Mouse (Mus musculus) intestine, embryonic 14.5 days (tissue): Measurements from ENCODE around the gene Mrpl48. TPM values are rescaled to one million over a fixed set of nuclear protein-coding genes. Genes with fewer than 3 reads are reported as not detected.

Source experiments
- ATAC-seq: fragments of 200-750 bp; cut with Nextera tagmentation; replicated peaks from 2 replicates; pipeline ENCODE4 v1.8.0; 2017; ENCODE audit warnings: low read depth, moderate number of reproducible peaks, moderate TSS enrichment, moderate library complexity; ENCODE audit not compliant: low FRiP score, low TSS enrichment
- DNase-seq: peaks from one replicate; pipeline ENCODE4 v3.0.0-alpha.2; 2018; ENCODE audit warnings: low spot score
- H3K27ac ChIP-seq: fragments of 300-500 bp; sonication (generic); 2 replicates; pipeline ENCODE4 v1.5.1; 2014; ENCODE audit warnings: low read depth, mild to moderate bottlenecking, control low read depth
- H3K27me3 ChIP-seq: fragments of 300-500 bp; sonication (generic); replicated peaks from 2 replicates; pipeline ENCODE4 v1.6.1; 2014; ENCODE audit warnings: low read length, control low read depth; ENCODE audit not compliant: control insufficient read depth, insufficient read depth
- H3K36me3 ChIP-seq: fragments of 300-500 bp; sonication (generic); 2 replicates; pipeline ENCODE4 v1.6.1; 2014; ENCODE audit warnings: low read length, control low read depth; ENCODE audit not compliant: control insufficient read depth, insufficient read depth
- H3K4me1 ChIP-seq: fragments of 300-500 bp; sonication (generic); replicated peaks from 2 replicates; pipeline ENCODE4 v1.6.1; 2014; ENCODE audit warnings: low read length, control low read depth, mixed read lengths; ENCODE audit not compliant: control insufficient read depth, insufficient read depth
- H3K4me2 ChIP-seq: fragments of 300-500 bp; sonication (generic); 2 replicates; pipeline ENCODE4 v1.6.1; 2014; ENCODE audit warnings: low read length
- H3K4me3 ChIP-seq: fragments of 300-500 bp; sonication (generic); 2 replicates; pipeline ENCODE4 v1.5.1; 2014; ENCODE audit warnings: low read depth, low read length, control low read depth, mixed read lengths
- H3K9ac ChIP-seq: fragments of 300-500 bp; sonication (generic); 2 replicates; pipeline ENCODE4 v1.6.1; 2014; ENCODE audit warnings: mild to moderate bottlenecking, low read length
- H3K9me3 ChIP-seq: fragments of 300-500 bp; sonication (generic); 2 replicates; pipeline ENCODE4 v1.6.1; 2016; ENCODE audit warnings: low read length, control low read depth; ENCODE audit not compliant: control insufficient read depth
- WGBS: fragments of 180-500 bp; shearing (Covaris S2); extraction: QIAGEN DNeasy Blood & Tissue Kit; methylation state at CpG from one replicate; pipeline ENCODE4 v1.1.7; 2014; 5-methylcytosine and 5-hydroxymethylcytosine counted together
- polyA plus RNA-seq: library from polyadenylated mRNA; unstranded; fragments of >200 nt; fragmentation: Nextera tagmentation; extraction: Ambion mirVana; gene quantifications from 2 replicates; pipeline ENCODE4 v1.2.1, GENCODE M21; 2014

Mrpl48 gene
- polyA plus RNA-seq = 89.4 and 94.6 TPM in 2 replicates

- peaks cover 18% of the 10 kb centered on the region for H3K4me1 ChIP-seq
- H3K4me3 ChIP-seq = peak within 1 kb of the TSS; percentile 100
- no peaks in the 10 kb centered on the region for H3K36me3 ChIP-seq
- no peaks in the 10 kb centered on the region for H3K27me3 ChIP-seq
- ATAC-seq = peak; percentile 28
- under 1% methylated on average over 42 of the region's 43 CpGs for WGBS
- H3K9ac ChIP-seq = peak within 1 kb of the TSS; percentile 99
- H3K27ac ChIP-seq = peak within 1 kb of the TSS; percentile 99
- H3K9me3 ChIP-seq = no peaks in the 10 kb centered on the region
- peak within 1 kb of the TSS; percentile 91 for H3K4me2 ChIP-seq
- peak; percentile 80 for DNase-seq
These were observed at the start of gene Mrpl48 for GRCm38 (mm10) chr7:100608130-100608741. Mrpl48 (minus strand) TSS chr7:100608301.

- H3K27me3 ChIP-seq = no peaks in the 10 kb centered on the region
- no peak for DNase-seq
- no peak overlapping the region for H3K4me2 ChIP-seq
- no peak overlapping the region for H3K9ac ChIP-seq
- peaks cover 4% of the 10 kb centered on the region for H3K4me1 ChIP-seq
- 19% methylated on average over 5 of the region's 5 CpGs for WGBS
- H3K4me3 ChIP-seq = no peak overlapping the region
- no peaks in the 10 kb centered on the region for H3K36me3 ChIP-seq
- no peak for ATAC-seq
- no peaks in the 10 kb centered on the region for H3K9me3 ChIP-seq
- no peak overlapping the region for H3K27ac ChIP-seq
These were observed 48.6 kb upstream of the Mrpl48 start for GRCm38 (mm10) chr7:100656739-100657138.

DNA sequence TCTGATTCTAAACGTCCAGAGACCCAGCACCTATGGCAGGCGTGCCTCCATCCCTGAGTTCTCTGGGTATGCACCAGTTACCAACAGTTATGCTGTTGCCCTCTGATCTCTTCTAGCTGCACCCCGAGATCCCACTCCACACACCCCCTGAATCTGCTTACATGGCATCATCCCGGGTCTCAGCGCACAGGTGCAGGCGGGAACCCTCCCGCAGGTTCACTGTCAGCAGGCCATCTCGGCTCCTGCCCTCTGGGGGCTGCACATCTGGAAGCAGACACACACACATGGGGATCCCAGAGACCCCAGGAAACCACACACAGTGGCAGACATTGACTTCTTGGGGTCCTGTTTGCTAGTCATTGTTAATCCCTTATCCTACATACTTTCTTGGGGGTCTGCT is 46.3 kb upstream of the Mrpl48 start:
- WGBS = 88% methylated on average over 8 of the region's 8 CpGs
- peak overlapping the region; percentile 10; the same call in 1 of the 2 replicates for H3K27ac ChIP-seq
- H3K4me2 ChIP-seq = no peak overlapping the region

GRCm38 (mm10) chr7:100653480-100654266 is 45.6 kb upstream of the Mrpl48 start:
- ATAC-seq = 0 out of 2 replicates have a peak, but pooled peaks have one; percentile 48
- DNase-seq = peak; percentile 53

More for the DNA sequence above, 46.3 kb upstream of the Mrpl48 start:
- no peak for ATAC-seq
- no peaks in the 10 kb centered on the region for H3K9me3 ChIP-seq
- H3K36me3 ChIP-seq = no peaks in the 10 kb centered on the region
- no peak overlapping the region for H3K4me3 ChIP-seq
- no peak overlapping the region for H3K9ac ChIP-seq
- no peaks in the 10 kb centered on the region for H3K27me3 ChIP-seq
- DNase-seq = peak; percentile 47
- peaks cover 4% of the 10 kb centered on the region for H3K4me1 ChIP-seq

DNA sequence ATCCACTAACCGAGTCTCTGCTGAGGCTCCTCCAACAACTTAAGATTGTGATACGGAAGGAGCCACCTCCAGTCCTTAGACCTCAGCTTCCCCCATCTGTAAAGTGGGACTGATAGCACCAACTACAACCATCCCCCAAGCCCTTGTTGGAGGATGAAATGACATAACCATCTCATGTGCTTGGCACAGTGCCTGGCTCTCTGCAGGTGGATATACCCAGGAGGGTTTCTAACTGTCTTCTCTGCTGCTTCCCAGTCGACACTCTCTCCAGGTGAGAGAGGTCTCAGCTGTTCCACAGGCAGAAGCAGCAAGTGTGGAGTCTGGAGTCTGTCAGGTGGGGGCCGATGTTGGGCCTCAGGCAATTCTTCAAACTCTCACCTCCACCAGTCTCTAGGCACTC is 42.9 kb upstream of the Mrpl48 start:
- no peak overlapping the region for H3K27ac ChIP-seq
- H3K4me3 ChIP-seq = no peak overlapping the region
- H3K4me2 ChIP-seq = no peak overlapping the region
- no peaks in the 10 kb centered on the region for H3K9me3 ChIP-seq
- H3K36me3 ChIP-seq = 0 out of 2 replicates have a peak, but pooled peaks cover 3% of the 10 kb centered on the region
- WGBS = 64% methylated on average over 4 of the region's 4 CpGs
- H3K4me1 ChIP-seq = no peaks in the 10 kb centered on the region
- no peaks in the 10 kb centered on the region for H3K27me3 ChIP-seq
- no peak for ATAC-seq
- peak; percentile 49 for DNase-seq
- H3K9ac ChIP-seq = no peak overlapping the region

More at GRCm38 (mm10) chr7:100653480-100654266, 45.6 kb upstream of the Mrpl48 start:
- Histone ChIP-seq H3K4me3 (no peak overlapping the region), H3K36me3 (0 out of 2 replicates have a peak, but pooled peaks cover 3% of the 10 kb centered on the region), H3K4me2 (no peak overlapping the region), H3K27ac (peak overlapping the region; percentile 10; the same call in 1 of the 2 replicates), H3K4me1 (peaks cover 2% of the 10 kb centered on the region), H3K9me3 (no peaks in the 10 kb centered on the region), H3K9ac (no peak overlapping the region), H3K27me3 (no peaks in the 10 kb centered on the region)
- 87% methylated on average over 9 of the region's 9 CpGs for WGBS

DNA sequence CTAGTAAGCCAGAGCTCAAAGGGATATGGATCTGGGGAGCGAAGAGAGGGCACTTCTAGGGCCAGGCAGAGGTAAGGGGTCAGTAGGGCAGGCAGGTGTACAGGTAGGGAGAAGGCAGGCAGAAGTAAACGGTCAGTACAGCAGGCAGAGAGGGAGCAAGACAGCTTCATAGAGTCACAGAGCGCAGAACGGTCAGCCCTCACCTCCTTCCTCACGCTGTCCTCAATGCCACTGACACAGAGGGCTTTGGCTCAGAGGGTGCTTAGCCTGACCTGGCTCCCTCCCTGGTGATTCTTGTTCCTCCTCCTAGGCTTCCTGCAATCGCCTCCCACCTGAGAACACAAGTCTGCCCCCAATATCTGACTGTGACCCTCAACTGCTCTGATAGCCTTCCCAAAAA is 42.3 kb upstream of the Mrpl48 start:
- ATAC-seq (no peak), DNase-seq (peak; percentile 37)
- Histone ChIP-seq H3K4me3 (no peak overlapping the region), H3K4me2 (no peak overlapping the region), H3K36me3 (0 out of 2 replicates have a peak, but pooled peaks cover 3% of the 10 kb centered on the region), H3K9me3 (no peaks in the 10 kb centered on the region), H3K27ac (no peak overlapping the region), H3K9ac (no peak overlapping the region), H3K4me1 (no peaks in the 10 kb centered on the region), H3K27me3 (no peaks in the 10 kb centered on the region)
- WGBS = 79% methylated on average over 6 of the region's 6 CpGs

GRCm38 (mm10) chr7:100649826-100650225 is 41.7 kb upstream of the Mrpl48 start:
- H3K4me3 ChIP-seq = no peak overlapping the region
- H3K27ac ChIP-seq = no peak overlapping the region
- H3K4me1 ChIP-seq = no peaks in the 10 kb centered on the region
- H3K4me2 ChIP-seq = no peak overlapping the region
- no peaks in the 10 kb centered on the region for H3K9me3 ChIP-seq
- ATAC-seq (no peak), DNase-seq (peak; percentile 47)
- 0 out of 2 replicates have a peak, but pooled peaks cover 3% of the 10 kb centered on the region for H3K36me3 ChIP-seq
- no peaks in the 10 kb centered on the region for H3K27me3 ChIP-seq
- no peak overlapping the region for H3K9ac ChIP-seq
- WGBS = 66% methylated on average over 8 of the region's 8 CpGs

DNA sequence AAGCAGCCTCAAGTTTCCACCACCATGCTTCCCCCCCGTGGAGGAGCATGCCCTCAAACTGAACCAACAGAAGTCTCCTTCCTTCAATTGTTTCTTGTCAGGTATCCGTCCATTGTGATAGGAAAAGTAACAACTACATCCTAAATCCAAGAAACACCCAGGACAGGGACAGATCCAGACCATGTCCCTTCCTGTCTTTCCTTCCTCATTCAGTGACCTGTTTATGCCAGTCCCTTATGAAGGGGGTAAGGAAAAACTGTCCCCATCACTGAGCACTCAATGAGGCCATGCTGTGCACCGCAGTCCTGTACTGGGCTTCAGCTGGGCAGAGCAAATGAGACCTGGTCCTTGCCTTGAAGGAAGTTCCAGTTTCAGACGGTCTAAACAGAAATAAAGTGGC is 41.0 kb upstream of the Mrpl48 start:
- Histone ChIP-seq H3K27me3 (no peaks in the 10 kb centered on the region), H3K9me3 (no peaks in the 10 kb centered on the region), H3K4me3 (no peak overlapping the region), H3K4me1 (no peaks in the 10 kb centered on the region), H3K4me2 (no peak overlapping the region), H3K27ac (no peak overlapping the region), H3K36me3 (0 out of 2 replicates have a peak, but pooled peaks cover 3% of the 10 kb centered on the region), H3K9ac (no peak overlapping the region)
- DNase-seq = peak; percentile 43
- no peak for ATAC-seq
- WGBS = 76% methylated on average over 4 of the region's 4 CpGs
